Mouse (Mus musculus) hindbrain, embryonic 15.5 days (tissue): ENCODE results near the gene Fgfr2. TPM values are rescaled to one million over a fixed set of nuclear protein-coding genes. Genes with fewer than 3 reads are reported as not detected.

Source experiments
- ATAC-seq: fragments of 200-750 bp; cut with Nextera tagmentation; 2 replicates; pipeline ENCODE4 v1.8.0; 2017; ENCODE audit warnings: low read depth, moderate number of reproducible peaks, moderate TSS enrichment; ENCODE audit not compliant: low FRiP score
- H3K27ac ChIP-seq: fragments of 300-500 bp; sonication (generic); replicated peaks from 2 replicates; pipeline ENCODE4 v1.5.1; 2015; ENCODE audit warnings: mild to moderate bottlenecking, inconsistent platforms
- H3K27me3 ChIP-seq: fragments of 300-500 bp; sonication (generic); 2 replicates; pipeline ENCODE4 v1.6.1; 2015; ENCODE audit warnings: control low read depth, inconsistent platforms
- H3K36me3 ChIP-seq: fragments of 300-500 bp; sonication (generic); 2 replicates; pipeline ENCODE4 v1.6.1; 2015; ENCODE audit warnings: control low read depth, inconsistent platforms
- H3K4me1 ChIP-seq: fragments of 300-500 bp; sonication (generic); replicated peaks from 2 replicates; pipeline ENCODE4 v1.6.1; 2015; ENCODE audit warnings: control low read depth, inconsistent platforms
- H3K4me2 ChIP-seq: fragments of 300-500 bp; sonication (generic); 2 replicates; pipeline ENCODE4 v1.6.1; 2015; ENCODE audit warnings: moderate library complexity, mild to moderate bottlenecking, inconsistent platforms
- H3K4me3 ChIP-seq: fragments of 300-500 bp; sonication (generic); 2 replicates; pipeline ENCODE4 v1.5.1; 2015; ENCODE audit warnings: mild to moderate bottlenecking, inconsistent platforms
- H3K9ac ChIP-seq: fragments of 300-500 bp; sonication (generic); 2 replicates; pipeline ENCODE4 v1.6.1; 2015; ENCODE audit warnings: inconsistent platforms
- H3K9me3 ChIP-seq: fragments of 300-500 bp; sonication (generic); 2 replicates; pipeline ENCODE4 v1.6.1; 2016; ENCODE audit warnings: control low read depth, inconsistent platforms
- WGBS: fragments of 180-500 bp; shearing (Covaris S2); methylation state at CpG from one replicate; pipeline ENCODE4 v1.1.7; 2015; 5-methylcytosine and 5-hydroxymethylcytosine counted together
- polyA plus RNA-seq: library from polyadenylated mRNA; unstranded; fragments of >200 nt; fragmentation: Nextera tagmentation; extraction: Ambion mirVana; gene quantifications from 2 replicates; pipeline ENCODE4 v1.2.1, GENCODE M21; 2015

Gene Fgfr2
- polyA plus RNA-seq = 23.9 and 28.5 TPM in 2 replicates

DNA sequence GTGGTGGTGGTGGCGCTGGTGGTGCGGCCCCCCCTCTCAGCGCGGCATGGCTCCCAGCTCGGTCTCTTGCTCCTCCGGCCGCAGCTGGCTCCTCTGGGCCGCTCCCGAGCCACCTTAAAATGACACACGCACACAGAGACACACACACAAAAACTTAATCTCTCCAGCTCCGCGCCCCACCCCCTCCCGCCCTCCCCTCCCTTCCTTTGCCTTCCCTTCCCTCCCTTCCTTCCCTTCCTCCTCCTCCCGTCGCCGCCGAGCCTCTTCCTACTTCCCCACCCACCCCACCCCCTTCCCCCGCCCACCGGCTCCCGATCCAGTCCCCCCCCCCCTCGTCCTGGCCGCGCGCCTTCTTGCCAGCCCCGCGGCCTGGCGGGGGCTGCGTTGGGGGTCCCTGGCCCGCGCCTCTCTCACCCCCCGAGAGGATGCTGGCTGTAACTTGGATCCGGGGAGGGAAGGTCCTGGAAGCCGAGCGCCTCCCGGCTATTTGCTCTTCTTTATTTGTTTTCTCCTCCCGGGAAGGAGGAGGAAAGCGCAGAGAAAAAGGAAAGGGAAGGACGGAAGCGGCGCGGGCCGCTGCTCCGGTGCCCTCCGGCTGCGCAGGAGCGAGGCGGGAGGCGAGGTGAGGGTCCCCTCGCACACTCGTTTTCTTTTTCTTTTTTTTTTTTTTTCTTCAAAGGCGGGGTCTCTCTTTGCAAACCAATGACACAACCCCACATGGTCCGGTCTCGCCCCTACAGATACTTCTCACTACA, at the start of gene Fgfr2:
Gene Fgfr2, minus strand, starts transcription at position 107 of the 755 bp plus-strand sequence.
- Histone ChIP-seq H3K9me3 (no peaks in the 10 kb centered on the region), H3K4me2 (peak within 1 kb of the TSS; percentile 99), H3K9ac (peak within 1 kb of the TSS; percentile 92), H3K4me1 (peaks cover 36% of the 10 kb centered on the region), H3K4me3 (peak within 1 kb of the TSS; percentile 86), H3K27ac (peak within 1 kb of the TSS; percentile 95), H3K36me3 (no peaks in the 10 kb centered on the region), H3K27me3 (no peaks in the 10 kb centered on the region)
- under 1% methylated on average over 26 of the region's 53 CpGs for WGBS
- peak; percentile 83 for ATAC-seq

- Histone ChIP-seq H3K36me3 (no peaks in the 10 kb centered on the region), H3K4me2 (no peak overlapping the region), H3K9ac (no peak overlapping the region), H3K27ac (no peak overlapping the region), H3K4me3 (no peak overlapping the region), H3K27me3 (no peaks in the 10 kb centered on the region), H3K4me1 (peaks cover 2% of the 10 kb centered on the region), H3K9me3 (no peaks in the 10 kb centered on the region)
- ATAC-seq = no peak
- WGBS = 90% methylated on average over 4 of the region's 4 CpGs
Measured at GRCm38 (mm10) chr7:133171403-133172032, 48.4 kb upstream of the Fgfr2 start.

GRCm38 (mm10) chr7:133168928-133169327, 45.8 kb upstream of the Fgfr2 start:
- Histone ChIP-seq H3K27ac (no peak overlapping the region), H3K4me1 (no peaks in the 10 kb centered on the region), H3K4me3 (no peak overlapping the region), H3K27me3 (no peaks in the 10 kb centered on the region), H3K9me3 (no peaks in the 10 kb centered on the region), H3K9ac (no peak overlapping the region), H3K4me2 (no peak overlapping the region), H3K36me3 (no peaks in the 10 kb centered on the region)
- no peak for ATAC-seq
- WGBS = 79% methylated on average over 3 of the region's 3 CpGs

- no peaks in the 10 kb centered on the region for H3K36me3 ChIP-seq
- no peaks in the 10 kb centered on the region for H3K9me3 ChIP-seq
- WGBS = 86% methylated on average over 2 of the region's 2 CpGs
- H3K9ac ChIP-seq = no peak overlapping the region
- no peak overlapping the region for H3K4me2 ChIP-seq
- no peaks in the 10 kb centered on the region for H3K27me3 ChIP-seq
- no peak for ATAC-seq
- no peak overlapping the region for H3K4me3 ChIP-seq
- H3K27ac ChIP-seq = no peak overlapping the region
- H3K4me1 ChIP-seq = no peaks in the 10 kb centered on the region
Measured at GRCm38 (mm10) chr7:133167903-133168302, 44.8 kb upstream of the Fgfr2 start.

GRCm38 (mm10) chr7:133164770-133165169, 41.6 kb upstream of the Fgfr2 start:
- Histone ChIP-seq H3K9ac (no peak overlapping the region), H3K9me3 (no peaks in the 10 kb centered on the region), H3K27me3 (no peaks in the 10 kb centered on the region), H3K4me3 (no peak overlapping the region), H3K4me2 (no peak overlapping the region), H3K4me1 (peaks cover 5% of the 10 kb centered on the region; the same call in 1 of the 2 replicates), H3K36me3 (no peaks in the 10 kb centered on the region), H3K27ac (no peak overlapping the region)
- WGBS = 26% methylated on average over 2 of the region's 2 CpGs
- ATAC-seq = no peak

GRCm38 (mm10) chr7:133163011-133163410, 39.9 kb upstream of the Fgfr2 start:
- WGBS = 63% methylated on average over 5 of the region's 5 CpGs
- no peak overlapping the region for H3K4me3 ChIP-seq
- H3K9me3 ChIP-seq = no peaks in the 10 kb centered on the region
- H3K36me3 ChIP-seq = no peaks in the 10 kb centered on the region
- H3K27me3 ChIP-seq = no peaks in the 10 kb centered on the region
- H3K4me1 ChIP-seq = peaks cover 5% of the 10 kb centered on the region; the same call in 1 of the 2 replicates
- no peak overlapping the region for H3K9ac ChIP-seq
- no peak overlapping the region for H3K4me2 ChIP-seq
- ATAC-seq = no peak
- no peak overlapping the region for H3K27ac ChIP-seq

GRCm38 (mm10) chr7:133162131-133162530, 39.0 kb upstream of the Fgfr2 start:
- Histone ChIP-seq H3K36me3 (no peaks in the 10 kb centered on the region), H3K27me3 (no peaks in the 10 kb centered on the region), H3K4me1 (peaks cover 5% of the 10 kb centered on the region; the same call in 1 of the 2 replicates), H3K4me2 (no peak overlapping the region), H3K27ac (no peak overlapping the region), H3K4me3 (no peak overlapping the region), H3K9me3 (no peaks in the 10 kb centered on the region), H3K9ac (no peak overlapping the region)
- ATAC-seq = no peak
- 65% methylated on average over 2 of the region's 2 CpGs for WGBS

DNA sequence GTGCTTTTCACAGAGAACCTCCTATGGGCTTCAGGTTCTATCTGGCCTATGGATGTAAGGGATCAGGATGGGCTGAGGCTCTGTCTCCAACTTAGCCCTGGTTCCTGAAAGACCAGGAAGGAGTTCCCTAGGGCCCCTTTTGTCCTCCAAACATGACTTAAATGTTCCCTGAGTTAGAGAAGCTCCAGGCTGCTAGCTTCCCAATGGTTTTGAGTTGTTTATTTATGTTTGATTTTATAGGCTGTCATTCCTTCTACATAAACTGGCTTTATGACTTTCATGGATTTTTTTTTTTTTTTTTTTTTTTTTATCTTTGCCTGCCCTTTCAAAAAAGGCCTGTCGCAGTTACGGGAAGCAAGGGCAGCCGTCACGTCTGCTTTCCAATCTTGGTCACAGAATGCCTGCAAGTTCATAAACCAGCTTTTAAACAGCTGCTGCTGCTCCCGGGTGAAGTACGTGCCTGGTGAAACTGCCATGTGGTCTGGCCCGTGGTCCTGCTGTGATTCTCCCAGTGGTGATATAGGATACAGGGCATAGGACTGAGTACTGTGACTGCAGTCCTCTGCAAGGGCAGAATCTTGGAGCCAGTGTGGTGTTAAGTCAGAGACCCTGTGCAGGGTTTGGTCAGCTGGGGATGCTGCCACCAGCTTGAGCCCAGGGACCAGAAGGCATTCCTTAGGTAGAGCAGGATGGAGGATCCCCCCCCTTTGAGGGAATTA, 38.4 kb upstream of the Fgfr2 start:
- 54% methylated on average over 7 of the region's 7 CpGs for WGBS

DNA sequence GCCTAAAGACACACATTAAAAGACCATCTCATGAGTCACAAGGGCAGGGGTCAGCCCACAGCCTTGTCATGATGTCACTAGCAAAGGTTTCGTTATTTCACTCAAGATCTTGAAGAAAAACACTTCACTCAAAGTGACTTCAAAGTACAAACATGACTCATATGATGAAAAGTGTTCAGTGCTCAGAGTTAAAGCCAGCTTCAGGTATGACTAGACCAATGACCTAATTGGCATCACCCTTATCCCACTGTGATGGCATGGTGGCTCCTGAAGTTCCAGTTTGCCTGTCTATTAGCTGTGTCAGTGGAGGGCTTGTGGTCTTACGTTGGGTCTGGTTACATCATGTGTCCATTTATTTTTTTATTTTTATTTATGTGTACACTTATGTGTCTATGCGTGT, 36.4 kb upstream of the Fgfr2 start:
- Histone ChIP-seq H3K9me3 (no peaks in the 10 kb centered on the region), H3K4me2 (no peak overlapping the region), H3K36me3 (no peaks in the 10 kb centered on the region), H3K4me3 (no peak overlapping the region), H3K9ac (no peak overlapping the region), H3K27me3 (no peaks in the 10 kb centered on the region), H3K27ac (no peak overlapping the region), H3K4me1 (peaks cover 7% of the 10 kb centered on the region; the same call in 1 of the 2 replicates)
- 94% methylated on average over 3 of the region's 3 CpGs for WGBS
- no peak for ATAC-seq

More for the DNA sequence above, 38.4 kb upstream of the Fgfr2 start:
- H3K27ac ChIP-seq = no peak overlapping the region
- ATAC-seq = no peak
- H3K36me3 ChIP-seq = no peaks in the 10 kb centered on the region
- H3K27me3 ChIP-seq = no peaks in the 10 kb centered on the region
- no peak overlapping the region for H3K9ac ChIP-seq
- no peaks in the 10 kb centered on the region for H3K9me3 ChIP-seq
- peaks cover 5% of the 10 kb centered on the region; the same call in 1 of the 2 replicates for H3K4me1 ChIP-seq
- H3K4me2 ChIP-seq = no peak overlapping the region
- H3K4me3 ChIP-seq = no peak overlapping the region

DNA sequence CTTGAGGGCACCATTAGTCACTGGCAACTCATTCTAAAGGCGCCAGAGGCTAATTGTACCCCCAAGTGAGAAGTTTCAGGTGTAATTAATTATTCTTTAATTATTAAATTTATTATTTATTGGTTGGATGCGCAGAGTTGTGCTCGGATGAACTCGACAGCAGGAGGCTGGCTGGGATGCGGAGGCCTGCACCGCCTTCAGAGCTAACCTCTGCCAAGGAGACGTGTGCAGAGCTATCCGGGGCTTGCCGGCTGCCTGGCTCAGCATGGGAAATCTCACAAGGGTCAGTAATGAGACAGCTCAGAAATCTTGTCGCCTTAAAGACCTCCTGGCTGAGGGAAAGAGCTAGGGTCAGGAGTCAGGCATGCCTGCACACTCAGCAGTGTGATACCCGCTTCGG, 32.5 kb upstream of the Fgfr2 start:
- 67% methylated on average over 12 of the region's 12 CpGs for WGBS
- no peak overlapping the region for H3K9ac ChIP-seq
- no peaks in the 10 kb centered on the region for H3K27me3 ChIP-seq

GRCm38 (mm10) chr7:133154846-133155245, 31.7 kb upstream of the Fgfr2 start:
- no peaks in the 10 kb centered on the region for H3K27me3 ChIP-seq
- H3K36me3 ChIP-seq = no peaks in the 10 kb centered on the region

More for the DNA sequence above, 32.5 kb upstream of the Fgfr2 start:
- Histone ChIP-seq H3K36me3 (no peaks in the 10 kb centered on the region), H3K27ac (no peak overlapping the region), H3K4me2 (no peak overlapping the region), H3K4me1 (0 out of 2 replicates have a peak, but pooled peaks cover 2% of the 10 kb centered on the region), H3K9me3 (no peaks in the 10 kb centered on the region), H3K4me3 (no peak overlapping the region)
- ATAC-seq = no peak

More at GRCm38 (mm10) chr7:133154846-133155245, 31.7 kb upstream of the Fgfr2 start:
- Histone ChIP-seq H3K9ac (no peak overlapping the region), H3K27ac (no peak overlapping the region), H3K4me1 (0 out of 2 replicates have a peak, but pooled peaks cover 2% of the 10 kb centered on the region), H3K4me2 (no peak overlapping the region), H3K4me3 (no peak overlapping the region), H3K9me3 (no peaks in the 10 kb centered on the region)
- no peak for ATAC-seq
- 79% methylated on average over 6 of the region's 6 CpGs for WGBS
